In genomic region chr4:150593473-150594217, GRCm38 (mm10) we compare ENCODE assay signal across 14 mouse cellular contexts. TPM values are rescaled to one million over a fixed set of nuclear protein-coding genes. Genes with fewer than 3 reads are reported as not detected.
DNase-seq lines count a peak whose midpoint lies in the region; ATAC-seq and TF ChIP-seq lines count a peak whose summit lies in the region.
"Had no signal": no experiment of that assay in that cellular context is flagged by ENCODE, and none has a peak within 500 bp of the region (broad histone marks: within the 10 kb centered on the region; RNA-seq: fewer than 3 reads in every experiment).

No protein-coding gene starts in this region.

- peak overlapping the region; percentile 43; the same call in 1 of the 2 replicates for H3K27ac ChIP-seq in lung, embryonic 14.5 days (ENCODE audit: low read depth)
- H3K27ac ChIP-seq in intestine, postnatal 0 days (ENCODE audit: low read depth, low read length) = peak overlapping the region; percentile 46
- no peak overlapping the region for H3K27ac ChIP-seq in forebrain, embryonic 12.5 days
- H3K27ac ChIP-seq: embryonic facial prominence, embryonic 10.5 days had no signal

- TF ChIP-seq CTCF in lung, embryonic 14.5 days (IDR thresholded peaks at IDR 0.05; ENCODE audit: low read depth) = no peak
- TF ChIP-seq CTCF in intestine, postnatal 0 days (IDR thresholded peaks at IDR 0.05; ENCODE audit: low read depth) = no peak

- no peaks in the 10 kb centered on the region for H3K36me3 ChIP-seq in lung, embryonic 14.5 days (ENCODE audit: insufficient read depth)
- H3K36me3 ChIP-seq in intestine, postnatal 0 days (ENCODE audit: control insufficient read depth, insufficient read depth) = no peaks in the 10 kb centered on the region
- no peaks in the 10 kb centered on the region for H3K36me3 ChIP-seq in forebrain, embryonic 12.5 days (replicated peaks)
- H3K36me3 ChIP-seq: embryonic facial prominence, embryonic 10.5 days had no signal

- no peak overlapping the region for H3K9ac ChIP-seq in lung, embryonic 14.5 days
- no peak overlapping the region for H3K9ac ChIP-seq in intestine, postnatal 0 days (ENCODE audit: low read depth, low read length)
- no peak overlapping the region for H3K9ac ChIP-seq in forebrain, embryonic 12.5 days

- no peak overlapping the region for H3K4me2 ChIP-seq in lung, embryonic 14.5 days
- no peak overlapping the region for H3K4me2 ChIP-seq in intestine, postnatal 0 days (replicated peaks; ENCODE audit: low read depth)
- H3K4me2 ChIP-seq in forebrain, embryonic 12.5 days = no peak overlapping the region

- H3K9me3 ChIP-seq in lung, embryonic 14.5 days (ENCODE audit: low read depth, low read length) = no peaks in the 10 kb centered on the region
- no peaks in the 10 kb centered on the region for H3K9me3 ChIP-seq in intestine, postnatal 0 days (ENCODE audit: control insufficient read depth)
- no peaks in the 10 kb centered on the region for H3K9me3 ChIP-seq in forebrain, embryonic 12.5 days
- H3K9me3 ChIP-seq: embryonic facial prominence, embryonic 10.5 days had no signal

- H3K27me3 ChIP-seq in lung, embryonic 14.5 days (ENCODE audit: insufficient read depth, low read length) = no peaks in the 10 kb centered on the region
- H3K27me3 ChIP-seq in intestine, postnatal 0 days (replicated peaks; ENCODE audit: control insufficient read depth, insufficient read depth, low read length) = no peaks in the 10 kb centered on the region
- H3K27me3 ChIP-seq in forebrain, embryonic 12.5 days = no peaks in the 10 kb centered on the region

- H3K4me1 ChIP-seq in lung, embryonic 14.5 days (ENCODE audit: insufficient read depth) = peaks cover 46% of the 10 kb centered on the region
- H3K4me1 ChIP-seq in intestine, postnatal 0 days (replicated peaks; ENCODE audit: control insufficient read depth, insufficient read depth, low read length) = peaks cover 12% of the 10 kb centered on the region; the same call in 1 of the 2 replicates
- H3K4me1 ChIP-seq in forebrain, embryonic 12.5 days = peaks cover 28% of the 10 kb centered on the region

- ATAC-seq in lung, embryonic 14.5 days (ENCODE audit: insufficient read depth) = no peak
- peak; percentile 72 for ATAC-seq in activated CD4-positive, CD25-positive, alpha-beta regulatory T cell, adult 4 months
- ATAC-seq in intestine, postnatal 0 days = no peak
- ATAC-seq in forebrain, embryonic 12.5 days (ENCODE audit: low FRiP score) = no peak
- ATAC-seq in cerebellum, adult (ENCODE audit: insufficient number of reproducible peaks, low FRiP score, low TSS enrichment) = no peak

- DNase-seq in lung, embryonic 14.5 days = no peak
- DNase-seq in lung, postnatal 4 days = no peak
- peak; percentile 46 for DNase-seq in naive thymus-derived CD4-positive, alpha-beta T cell, adult 2 months (ENCODE audit: low read depth)
- DNase-seq in retina, embryonic 14.5 days (ENCODE audit: low spot score) = no peak
- DNase-seq: adrenal gland, adult 2 months; cerebellum, adult 8-10 months; heart, postnatal 36 days; kidney, postnatal 36 days; lung, postnatal 36 days had no signal

- no peak overlapping the region for H3K4me3 ChIP-seq in lung, embryonic 14.5 days (ENCODE audit: low read depth, low read length)
- no peak overlapping the region for H3K4me3 ChIP-seq in intestine, postnatal 0 days (ENCODE audit: low read depth, low read length)
- H3K4me3 ChIP-seq in forebrain, embryonic 12.5 days (replicated peaks) = no peak overlapping the region
- H3K4me3 ChIP-seq: embryonic facial prominence, embryonic 10.5 days had no signal

- 55% methylated on average over 4 of the region's 4 CpGs for WGBS in lung, embryonic 14.5 days
- WGBS in intestine, postnatal 0 days = 47% methylated on average over 4 of the region's 4 CpGs
- WGBS in forebrain, embryonic 12.5 days = 89% methylated on average over 4 of the region's 4 CpGs

RNA-seq across cellular contexts. Expression of gene Slc45a1, which starts 58.3 kb away (rescaled TPM):
- not detected in 2 replicates for polyA plus RNA-seq in lung, embryonic 14.5 days (2014; fragmentation: Nextera tagmentation; extraction: Ambion mirVana)
- under 1 TPM in 1 of 2 experiments, not detected in 1; 0.21 TPM for polyA plus RNA-seq in activated CD4-positive, CD25-positive, alpha-beta regulatory T cell, adult 4 months (2017; shearing (Covaris generic))
- polyA plus RNA-seq in intestine, postnatal 0 days (2015; fragmentation: Nextera tagmentation; extraction: Ambion mirVana) = 0.75 and 0.81 TPM in 2 replicates
- 7.3 and 9.5 TPM in 2 replicates for polyA plus RNA-seq in forebrain, embryonic 12.5 days (2016; fragmentation: Nextera tagmentation; extraction: Ambion mirVana)
